Mouse (Mus musculus) heart, postnatal 0 days (tissue): Measurements from ENCODE around the gene Abhd16a.

Source experiments
- CTCF ChIP-seq: IDR thresholded peaks from 2 replicates; pipeline ENCODE4 v1.5.1; 2016; ENCODE audit warnings: antibody characterized with exemption, control low read depth, low read depth
- EP300 ChIP-seq: IDR thresholded peaks from 2 replicates; pipeline ENCODE4 v1.6.1; 2016; ENCODE audit warnings: antibody characterized with exemption, low read depth

- TF ChIP-seq CTCF (no peak; the same call in 1 of the 2 replicates), EP300 (no peak)
Measured at GRCm38 (mm10) chr17:35121871-35122303, 32.8 kb downstream of the Abhd16a start, which contains the start of gene Csnk2b.
